Comparison of ENCODE assay signal across 9 mouse cellular contexts in genomic region chr11:57823159-57823558, GRCm38 (mm10). TPM values are rescaled to one million over a fixed set of nuclear protein-coding genes. Genes with fewer than 3 reads are reported as not detected.
"Had no signal": no experiment of that assay in that cellular context is flagged by ENCODE, and none has a peak within 500 bp of the region (broad histone marks: within the 10 kb centered on the region; RNA-seq: fewer than 3 reads in every experiment).

No protein-coding gene starts in this region.

RNA-seq across cellular contexts. Expression of gene Hand1, which starts 9.5 kb away (rescaled TPM):
- total RNA-seq: megakaryocyte, adult 5-6 weeks; megakaryocyte-erythroid progenitor cell, adult 5-6 weeks had no signal
- polyA plus RNA-seq: lung, adult 2 months; midbrain, embryonic 10.5 days; midbrain, embryonic 12.5 days; midbrain, embryonic 14.5 days; midbrain, embryonic 16.5 days; myocyte; neural tube, embryonic 15.5 days had no signal
